Mouse (Mus musculus) cerebellum, adult 2 months (tissue): ENCODE measurements at regions not wholly inside any gene's neighbourhood (a gene's known extent, or its start where the extent isn't known, plus 50 kb on each side); places are given as distances from the start of the nearest gene placed in this dataset.

Source experiments
- DNase-seq, 2 experiments: peaks; one replicate each; pipeline ENCODE4 v3.0.0; 2021
- H3K27ac ChIP-seq: fragments of 200-500 bp; 2 replicates; pipeline ENCODE4 v1.5.1; 2012; ENCODE audit warnings: low read length, control low read depth, inconsistent platforms; ENCODE audit not compliant: insufficient read depth
- H3K27me3 ChIP-seq: fragments of 200-500 bp; 2 replicates; pipeline ENCODE4 v1.6.1; 2012; ENCODE audit warnings: inconsistent platforms, mild to moderate bottlenecking, low read length, moderate library complexity; ENCODE audit not compliant: control insufficient read depth, insufficient read depth
- H3K4me1 ChIP-seq: fragments of 200-500 bp; 2 replicates; pipeline ENCODE4 v1.6.1; 2011; ENCODE audit warnings: low read length; ENCODE audit not compliant: control insufficient read depth, insufficient read depth
- H3K4me3 ChIP-seq: fragments of 200-500 bp; replicated peaks from 2 replicates; pipeline ENCODE3; 2011; ENCODE audit warnings: mild to moderate bottlenecking, low read depth, low read length, control low read depth; ENCODE audit not compliant: insufficient read depth
- CTCF ChIP-seq: fragments of 200-500 bp; IDR thresholded peaks from 2 replicates; pipeline ENCODE4 v1.5.1; 2011; ENCODE audit warnings: low read depth, mild to moderate bottlenecking, control low read depth, low read length, moderate library complexity, borderline replicate concordance; ENCODE audit not compliant: insufficient read depth
- POLR2A ChIP-seq: fragments of 200-500 bp; IDR thresholded peaks from 2 replicates; pipeline ENCODE4 v1.6.1; 2011; ENCODE audit warnings: low read length, control low read depth, borderline replicate concordance; ENCODE audit not compliant: insufficient read depth
- WGBS: fragments of 180-500 bp; shearing (Covaris S2); methylation state at CpG from one replicate; pipeline ENCODE4 v1.1.7; 2018; 5-methylcytosine and 5-hydroxymethylcytosine counted together

- DNase-seq = no peak
Observed at GRCm38 (mm10) chr6:31050831-31051230, 92.0 kb upstream of the Klf14 start.

DNA sequence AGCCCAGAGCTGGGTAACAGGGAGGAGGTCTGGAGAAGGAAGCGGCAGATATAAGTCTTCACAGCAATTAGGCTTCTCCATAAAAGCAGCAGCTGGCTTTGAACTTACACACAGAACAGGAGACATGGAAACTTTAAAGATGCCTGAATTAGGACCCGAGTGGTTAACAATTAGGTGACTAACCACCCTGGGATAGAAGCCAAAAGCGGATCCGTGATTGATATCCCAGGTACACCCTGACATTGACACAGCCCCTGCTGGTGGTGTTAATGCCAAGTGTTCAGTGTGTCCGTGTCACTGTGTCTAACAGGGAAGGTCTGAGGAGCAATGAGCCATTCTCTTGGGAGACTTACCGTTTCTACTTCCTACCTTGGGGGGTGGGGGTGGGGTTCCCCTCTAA, 92.9 kb upstream of the Klf14 start:
- DNase-seq = no peak
- Histone ChIP-seq H3K4me1 (peaks cover 8% of the 10 kb centered on the region), H3K4me3 (no peak overlapping the region), H3K27me3 (no peaks in the 10 kb centered on the region), H3K27ac (no peak overlapping the region)
- WGBS = 63% methylated on average over 6 of the region's 6 CpGs
- TF ChIP-seq POLR2A = no peak
- no peak for TF ChIP-seq CTCF

More at GRCm38 (mm10) chr6:31050831-31051230, 92.0 kb upstream of the Klf14 start:
- Histone ChIP-seq H3K27me3 (no peaks in the 10 kb centered on the region), H3K4me3 (no peak overlapping the region), H3K4me1 (peaks cover 8% of the 10 kb centered on the region), H3K27ac (no peak overlapping the region)
- no peak for TF ChIP-seq CTCF
- no peak for TF ChIP-seq POLR2A
- WGBS = 67% methylated on average over 5 of the region's 5 CpGs

GRCm38 (mm10) chr6:31053003-31053402, 94.1 kb upstream of the Klf14 start:
- TF ChIP-seq POLR2A (no peak), CTCF (no peak)
- no peak overlapping the region for H3K27ac ChIP-seq
- peaks cover 8% of the 10 kb centered on the region for H3K4me1 ChIP-seq
- H3K27me3 ChIP-seq = no peaks in the 10 kb centered on the region
- no peak overlapping the region for H3K4me3 ChIP-seq
- WGBS = 21% methylated on average over 8 of the region's 8 CpGs
- DNase-seq = no peak

DNA sequence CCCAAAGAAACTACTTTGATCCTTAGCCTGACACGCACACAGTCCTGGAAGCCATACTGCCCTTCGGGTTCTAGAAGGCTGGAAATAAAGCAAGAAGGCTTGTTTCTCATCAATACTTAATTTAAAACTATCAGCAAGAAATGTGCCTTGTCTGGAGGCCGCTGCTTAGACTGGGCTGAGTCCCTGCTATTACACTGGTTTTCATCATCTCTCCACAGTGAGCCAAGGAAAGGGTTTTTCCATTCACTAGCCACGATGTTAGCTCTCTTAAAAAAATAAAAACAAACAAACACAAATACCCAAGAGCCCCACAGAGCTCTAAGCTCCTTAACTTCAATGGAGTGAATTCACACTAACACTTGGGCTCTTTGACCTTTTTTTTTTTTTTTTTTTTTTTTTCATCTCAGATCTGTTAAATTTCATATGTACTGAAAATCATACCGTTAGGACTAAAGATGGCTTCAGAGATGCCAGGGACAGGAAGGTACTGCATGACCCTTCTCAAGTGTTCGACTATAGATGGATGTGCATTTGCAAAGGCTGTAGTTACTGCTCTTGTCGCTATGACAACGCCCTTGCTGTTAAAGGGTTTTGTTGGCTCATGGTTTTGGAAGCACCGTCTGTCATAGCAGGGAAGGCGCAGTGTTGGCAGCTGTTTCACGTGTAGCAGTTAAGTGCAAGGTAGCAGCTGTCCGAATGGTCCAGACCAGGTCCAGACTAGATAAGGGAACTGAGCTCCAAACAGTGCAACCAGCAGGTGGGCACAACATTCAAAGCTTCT, 98.1 kb upstream of the Klf14 start:
- DNase-seq = no peak
- Histone ChIP-seq H3K4me1 (peaks cover 8% of the 10 kb centered on the region), H3K27me3 (no peaks in the 10 kb centered on the region), H3K4me3 (no peak overlapping the region), H3K27ac (no peak overlapping the region)
- WGBS = 55% methylated on average over 12 of the region's 12 CpGs
- TF ChIP-seq POLR2A (no peak), CTCF (no peak)

DNA sequence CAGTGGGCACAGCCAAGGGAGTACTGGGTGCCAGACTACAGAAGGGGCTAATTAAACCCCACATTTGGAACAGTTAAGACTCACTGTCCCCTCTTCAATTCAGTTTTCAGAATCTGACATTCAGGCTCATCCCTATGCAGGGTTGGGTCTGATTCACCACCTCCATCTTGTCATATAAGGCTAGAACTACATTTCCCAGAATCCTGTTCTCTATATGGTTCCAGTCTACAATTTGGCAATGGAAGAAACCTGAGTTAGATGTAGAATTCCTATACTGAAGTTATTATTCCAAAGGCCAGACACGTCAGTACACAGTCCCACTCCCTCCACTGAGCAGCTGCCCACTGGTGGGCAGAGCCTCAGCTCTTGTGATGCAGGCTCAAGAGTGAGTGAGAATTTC, 99.4 kb upstream of the Klf14 start:
- 81% methylated on average over 1 of the region's 1 CpGs for WGBS
- no peak overlapping the region for H3K27ac ChIP-seq
- H3K27me3 ChIP-seq = no peaks in the 10 kb centered on the region
- DNase-seq = no peak
- H3K4me3 ChIP-seq = no peak overlapping the region
- TF ChIP-seq POLR2A (no peak), CTCF (no peak)
- peaks cover 4% of the 10 kb centered on the region; the same call in 1 of the 2 replicates for H3K4me1 ChIP-seq

- Histone ChIP-seq H3K4me1 (no peaks in the 10 kb centered on the region; the same call in 1 of the 2 replicates), H3K27me3 (no peaks in the 10 kb centered on the region), H3K4me3 (no peak overlapping the region), H3K27ac (no peak overlapping the region)
- DNase-seq = no peak
- 55% methylated on average over 3 of the region's 3 CpGs for WGBS
- TF ChIP-seq POLR2A (no peak), CTCF (no peak)
Observed at GRCm38 (mm10) chr6:31058961-31059360, 100.1 kb upstream of the Klf14 start.

GRCm38 (mm10) chr6:31061813-31062212, 102.9 kb upstream of the Klf14 start:
- 91% methylated on average over 4 of the region's 4 CpGs for WGBS
- Histone ChIP-seq H3K27ac (no peak overlapping the region), H3K4me1 (no peaks in the 10 kb centered on the region), H3K4me3 (no peak overlapping the region), H3K27me3 (no peaks in the 10 kb centered on the region)
- DNase-seq = no peak
- TF ChIP-seq CTCF (no peak), POLR2A (no peak)

- no peak for DNase-seq
- Histone ChIP-seq H3K27me3 (no peaks in the 10 kb centered on the region), H3K4me3 (no peak overlapping the region), H3K27ac (no peak overlapping the region), H3K4me1 (no peaks in the 10 kb centered on the region)
- no peak for TF ChIP-seq POLR2A
- WGBS = 84% methylated on average over 9 of the region's 9 CpGs
Observed at GRCm38 (mm10) chr6:31065419-31065818, 106.5 kb upstream of the Klf14 start.
